Mouse (Mus musculus) cortical plate, adult 2 months (tissue): ENCODE data around the gene Zfp715. TPM values are rescaled to one million over a fixed set of nuclear protein-coding genes. Genes with fewer than 3 reads are reported as not detected.
"Not testable (repeated sequence)": the region's sequence is repeated elsewhere in the genome, so short reads cannot be mapped to it uniquely, and the experiment has no call there.

Experiments
- H3K27ac ChIP-seq: fragments of 200-500 bp; 2 replicates; pipeline ENCODE4 v1.5.1; 2012; ENCODE audit warnings: low read length, control low read depth, inconsistent platforms; ENCODE audit not compliant: insufficient read depth
- H3K4me1 ChIP-seq: fragments of 200-500 bp; 2 replicates; pipeline ENCODE4 v1.6.1; 2011; ENCODE audit warnings: low read length; ENCODE audit not compliant: control insufficient read depth, insufficient read depth
- H3K4me3 ChIP-seq: fragments of 200-500 bp; 2 replicates; pipeline ENCODE4 v1.5.1; 2011; ENCODE audit warnings: mild to moderate bottlenecking, low read length, control low read depth; ENCODE audit not compliant: insufficient read depth
- CTCF ChIP-seq: fragments of 200-500 bp; IDR thresholded peaks from 2 replicates; pipeline ENCODE4 v1.5.1; 2011; ENCODE audit warnings: mild to moderate bottlenecking, control low read depth, low read length; ENCODE audit not compliant: insufficient read depth; ENCODE audit errors: extremely low read depth
- POLR2A ChIP-seq: fragments of 200-500 bp; IDR thresholded peaks from 2 replicates; pipeline ENCODE4 v1.6.1; 2011; ENCODE audit warnings: mild to moderate bottlenecking, low read length, control low read depth; ENCODE audit not compliant: insufficient read depth; ENCODE audit errors: extremely low read depth
- polyA plus RNA-seq: library from polyadenylated mRNA; depleted of rRNA; stranded (reverse); fragments of >200 nt; gene quantifications from 2 replicates; pipeline ENCODE4 v1.2.3, GENCODE M21; 2012; rRNA removed

The Zfp715 gene
- polyA plus RNA-seq, result 15.3 and 15.4 TPM in 2 replicates

- Histone ChIP-seq H3K4me3 (peak within 1 kb of the TSS; percentile 95), H3K27ac (peak within 1 kb of the TSS; percentile 85), H3K4me1 (no peaks in the 10 kb centered on the region)
- peak; percentile 51; the same call in 1 of the 2 replicates for TF ChIP-seq POLR2A
- TF ChIP-seq CTCF, result no peak
These were observed at the start of gene Zfp715 for GRCm38 (mm10) chr7:43313013-43313428. Gene Zfp715 (minus strand): TSS chr7:43313294.

- no peak for TF ChIP-seq CTCF
- TF ChIP-seq POLR2A, result no peak
- Histone ChIP-seq H3K27ac (no peak overlapping the region), H3K4me3 (no peak overlapping the region), H3K4me1 (no peaks in the 10 kb centered on the region)
These were observed 48.9 kb upstream of the Zfp715 start for GRCm38 (mm10) chr7:43362021-43362420.

GRCm38 (mm10) chr7:43361442-43361841 is 48.3 kb upstream of the Zfp715 start:
- Histone ChIP-seq H3K4me1 (no peaks in the 10 kb centered on the region), H3K27ac (no peak overlapping the region), H3K4me3 (no peak overlapping the region)
- TF ChIP-seq POLR2A (no peak), CTCF (no peak)

DNA sequence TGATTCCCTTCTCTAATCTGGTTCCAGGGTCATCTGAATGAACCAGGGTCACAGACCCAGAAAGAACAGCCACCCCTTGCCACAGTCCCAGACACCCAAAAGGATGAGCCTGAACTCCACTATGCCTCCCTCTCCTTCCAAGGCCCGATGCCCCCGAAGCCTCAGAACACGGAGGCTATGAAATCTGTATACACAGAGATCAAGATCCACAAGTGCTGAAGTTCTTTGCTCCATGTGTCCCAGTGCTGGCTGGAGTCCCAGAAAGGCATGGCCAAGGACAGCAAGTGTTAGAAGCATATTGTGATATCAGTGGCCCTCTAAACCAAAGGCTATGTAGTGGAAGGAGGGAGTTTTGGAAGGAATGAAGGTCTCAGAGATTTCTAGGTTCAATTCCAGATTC is 45.5 kb upstream of the Zfp715 start:
- Histone ChIP-seq H3K4me3 (no peak overlapping the region), H3K27ac (no peak overlapping the region), H3K4me1 (no peaks in the 10 kb centered on the region)
- no peak for TF ChIP-seq CTCF
- no peak for TF ChIP-seq POLR2A

- no peak for TF ChIP-seq POLR2A
- TF ChIP-seq CTCF, result no peak
- no peak overlapping the region for H3K27ac ChIP-seq
- H3K4me1 ChIP-seq, result no peaks in the 10 kb centered on the region
- H3K4me3 ChIP-seq, result no peak overlapping the region
These were observed 42.1 kb upstream of the Zfp715 start for GRCm38 (mm10) chr7:43354893-43355835.

DNA sequence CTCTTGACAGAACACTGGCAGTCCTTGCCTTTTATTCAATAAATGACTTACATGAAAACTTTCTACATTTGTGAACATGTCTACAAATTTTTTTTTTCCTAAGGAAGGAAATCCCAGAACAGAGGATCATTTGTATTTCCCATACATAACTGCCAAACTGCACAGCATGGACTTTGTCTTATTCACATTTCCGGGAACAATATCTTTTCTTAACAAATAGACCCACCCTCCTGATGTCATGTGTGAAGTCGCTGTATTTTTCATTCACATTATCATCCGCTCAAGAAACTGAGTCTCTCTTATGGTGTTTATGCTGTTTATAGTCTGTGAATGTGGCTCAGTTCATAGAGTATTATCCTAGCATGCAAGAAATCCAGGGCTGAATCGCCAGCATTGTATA is 40.7 kb upstream of the Zfp715 start:
- H3K27ac ChIP-seq, result no peak overlapping the region
- no peaks in the 10 kb centered on the region for H3K4me1 ChIP-seq
- no peak overlapping the region for H3K4me3 ChIP-seq
- TF ChIP-seq POLR2A (no peak), CTCF (no peak)

- Histone ChIP-seq H3K4me3 (no peak overlapping the region), H3K27ac (no peak overlapping the region), H3K4me1 (no peaks in the 10 kb centered on the region)
- TF ChIP-seq POLR2A (no peak), CTCF (no peak)
These were observed 40.0 kb upstream of the Zfp715 start for GRCm38 (mm10) chr7:43353118-43353517.

GRCm38 (mm10) chr7:43351154-43351553 is 38.1 kb upstream of the Zfp715 start, which contains the start of gene Siglecf:
Gene Siglecf (plus strand): TSS chr7:43351341.
- Histone ChIP-seq H3K27ac (no peak within 1 kb of the TSS), H3K4me1 (no peaks in the 10 kb centered on the region), H3K4me3 (no peak within 1 kb of the TSS)
- TF ChIP-seq CTCF, result no peak
- TF ChIP-seq POLR2A, result no peak

GRCm38 (mm10) chr7:43349623-43350022 is 36.5 kb upstream of the Zfp715 start:
- not testable (repeated sequence) for H3K4me3 ChIP-seq, H3K4me1 ChIP-seq, H3K27ac ChIP-seq

GRCm38 (mm10) chr7:43346571-43346970 is 33.5 kb upstream of the Zfp715 start:
- no peaks in the 10 kb centered on the region for H3K4me1 ChIP-seq
- no peak overlapping the region for H3K27ac ChIP-seq
- TF ChIP-seq CTCF, result no peak
- no peak for TF ChIP-seq POLR2A
- H3K4me3 ChIP-seq, result no peak overlapping the region
